Mouse (Mus musculus) monocyte, adult 5-6 weeks (primary cell): Measurements from ENCODE around the gene Zfp59. TPM values are rescaled to one million over a fixed set of nuclear protein-coding genes. Genes with fewer than 3 reads are reported as not detected.
"Not testable (repeated sequence)": the region's sequence is repeated elsewhere in the genome, so short reads cannot be mapped to it uniquely, and the experiment has no call there.

Experiments used
- ATAC-seq: fragments of 153-309, 156-312 bp; replicated peaks from 2 replicates; pipeline ENCODE4 v1.8.0; 2017; ENCODE audit warnings: mild to moderate bottlenecking; ENCODE audit not compliant: low TSS enrichment, insufficient number of reproducible peaks, severe bottlenecking, poor library complexity, low FRiP score
- total RNA-seq: library from RNA; stranded (forward); fragments of 200-1000, 200-491, 200-594 nt; gene quantifications from 3 replicates; pipeline ENCODE4 v1.2.3, GENCODE M21; 2017

Gene Zfp59
- total RNA-seq, 1 experiment from 2014 or later: 8.0 TPM

DNA sequence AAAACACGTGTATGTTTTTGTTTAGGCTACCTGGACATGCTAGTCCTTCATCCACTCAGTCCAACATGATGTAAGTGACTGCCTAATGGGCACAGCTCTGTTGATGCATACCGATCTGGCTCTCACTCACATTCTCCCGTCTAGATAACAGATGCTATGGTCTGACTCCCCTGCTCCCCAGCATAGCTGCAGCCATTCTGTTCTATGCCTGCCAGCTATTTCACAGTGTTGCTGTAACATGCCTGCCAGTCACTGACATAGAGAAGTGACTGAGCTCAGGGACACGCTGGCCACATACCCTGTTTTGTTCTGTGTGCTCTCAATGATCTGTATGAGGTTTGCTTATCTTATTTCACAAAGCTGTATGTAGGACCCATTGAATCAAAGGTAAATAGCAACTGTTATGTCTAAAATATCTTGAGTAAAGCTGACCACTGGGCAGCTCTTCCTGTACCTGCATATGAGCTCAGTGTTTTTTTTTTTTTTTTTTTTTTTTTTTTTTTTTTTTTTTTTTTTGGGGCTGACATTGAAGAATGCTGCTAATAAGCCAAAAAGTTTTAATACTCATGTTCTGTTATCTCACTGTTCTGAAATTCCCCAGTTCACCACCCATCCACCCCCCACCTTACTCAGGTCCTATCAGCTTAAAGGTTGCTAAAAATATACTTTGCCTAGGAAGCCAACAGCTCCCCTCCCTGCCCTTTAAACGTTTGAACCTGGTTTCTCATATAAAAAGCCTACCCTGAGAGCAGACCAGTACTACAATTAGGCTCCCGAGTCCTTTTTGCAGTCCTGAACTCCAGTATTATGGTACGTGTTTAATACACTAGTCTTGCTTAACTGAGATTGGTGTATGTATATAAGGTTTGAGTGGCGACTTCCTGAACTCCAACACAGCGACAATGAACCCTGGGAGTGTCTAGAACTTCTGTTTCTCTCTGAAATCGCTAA, 21.2 kb downstream of the Zfp59 start:
- ATAC-seq: no peak; the same call in 1 of the 2 replicates

DNA sequence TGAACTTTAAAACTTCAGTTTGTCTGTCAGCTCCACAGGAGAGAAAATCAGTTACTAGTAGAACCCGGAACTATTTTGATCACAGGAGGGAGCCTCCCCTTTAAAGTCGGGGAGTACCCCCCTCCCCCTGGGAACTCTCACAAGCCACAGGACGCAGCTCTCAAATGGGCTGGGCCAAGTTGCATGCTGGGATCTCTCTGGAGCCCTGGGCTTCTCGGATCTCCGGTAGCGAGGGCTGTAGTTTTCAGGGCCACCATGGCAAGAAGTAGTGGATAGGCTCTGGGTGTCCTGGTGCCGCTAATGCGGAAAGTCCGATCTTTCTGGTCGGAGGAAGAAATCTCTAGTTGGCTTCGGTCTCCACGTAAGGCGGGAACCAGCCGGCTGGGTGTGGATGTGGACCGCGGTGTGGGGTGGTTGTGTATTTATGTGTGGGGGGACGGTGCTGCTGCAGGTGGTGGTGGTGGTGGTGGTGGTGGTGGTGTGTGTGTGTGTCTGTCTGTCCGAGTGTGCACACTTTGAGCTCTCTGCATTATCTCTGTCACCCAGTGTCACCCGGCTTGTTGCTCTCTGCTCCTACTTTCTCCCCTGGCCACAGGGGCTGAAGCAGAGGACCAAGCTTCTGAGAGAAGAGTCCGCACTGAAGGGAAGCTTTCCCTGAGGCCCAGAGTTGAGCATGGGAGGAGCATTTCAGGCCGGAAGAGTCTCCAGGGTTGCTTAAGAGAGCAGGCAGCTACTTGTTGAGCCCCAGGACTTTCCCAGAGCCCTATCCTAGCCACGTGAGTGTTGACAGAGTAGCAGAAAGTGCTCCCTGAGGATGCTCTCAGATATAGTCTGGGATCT, 22.2 kb downstream of the Zfp59 start:
- peak; percentile 95 for ATAC-seq

DNA sequence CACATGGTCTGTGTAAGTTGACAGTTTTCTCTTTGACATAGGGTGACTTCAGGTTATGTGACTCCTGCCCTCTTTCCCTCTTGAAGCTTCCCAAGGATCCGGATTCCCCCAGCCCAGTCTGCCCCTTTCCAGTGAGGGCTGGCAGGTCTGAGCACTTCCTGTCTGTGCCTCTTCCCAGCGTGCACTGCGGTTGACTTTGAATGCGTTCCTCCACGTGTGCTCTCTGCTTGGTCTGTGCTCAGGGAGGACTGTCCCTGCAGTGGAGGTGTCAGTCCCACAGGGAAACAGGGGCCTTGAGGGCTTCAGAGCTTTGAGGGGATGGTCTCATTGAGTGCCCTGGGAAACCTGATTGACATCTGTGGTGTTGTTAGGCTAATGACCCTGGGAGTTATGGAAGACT, 24.2 kb downstream of the Zfp59 start:
- not testable (repeated sequence) for ATAC-seq

DNA sequence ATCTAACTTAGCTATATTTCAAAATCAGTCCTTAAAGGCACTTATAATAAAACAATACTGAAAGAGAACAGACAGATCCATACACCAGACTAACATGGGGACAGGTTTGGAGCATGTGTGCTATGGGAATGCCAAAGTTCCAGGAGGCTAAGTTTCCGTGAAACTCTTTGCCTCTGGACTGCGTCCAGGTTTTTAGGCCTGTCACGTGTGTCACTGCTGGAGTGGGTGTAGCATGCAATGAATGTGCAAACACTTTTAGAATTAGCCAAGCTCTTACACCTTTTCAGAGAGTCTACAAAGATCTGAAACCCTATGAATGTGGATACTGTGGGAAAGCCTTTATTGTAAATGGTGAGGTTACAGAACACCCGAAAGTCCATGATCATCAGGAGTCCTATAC, 43.3 kb downstream of the Zfp59 start:
- ATAC-seq: no peak

DNA sequence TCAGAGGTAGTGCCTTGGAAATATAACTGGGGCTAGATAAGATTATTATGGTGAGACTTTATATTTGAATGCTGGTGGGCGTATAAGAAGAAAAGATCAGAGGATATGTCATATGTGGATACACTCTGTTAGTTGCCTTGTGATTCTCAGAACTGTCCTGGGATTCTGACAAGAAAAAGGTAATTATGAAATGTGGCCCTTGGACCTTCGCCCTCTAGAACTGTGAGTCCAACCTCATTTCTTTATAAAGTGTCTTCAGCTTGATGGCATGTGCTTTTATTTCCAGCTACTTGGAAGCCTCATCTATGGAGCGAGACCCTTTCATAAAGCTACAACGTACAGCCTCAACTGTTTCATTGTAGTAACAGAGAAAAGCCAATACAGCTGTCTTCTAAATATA, 62.2 kb downstream of the Zfp59 start:
- ATAC-seq: no peak

DNA sequence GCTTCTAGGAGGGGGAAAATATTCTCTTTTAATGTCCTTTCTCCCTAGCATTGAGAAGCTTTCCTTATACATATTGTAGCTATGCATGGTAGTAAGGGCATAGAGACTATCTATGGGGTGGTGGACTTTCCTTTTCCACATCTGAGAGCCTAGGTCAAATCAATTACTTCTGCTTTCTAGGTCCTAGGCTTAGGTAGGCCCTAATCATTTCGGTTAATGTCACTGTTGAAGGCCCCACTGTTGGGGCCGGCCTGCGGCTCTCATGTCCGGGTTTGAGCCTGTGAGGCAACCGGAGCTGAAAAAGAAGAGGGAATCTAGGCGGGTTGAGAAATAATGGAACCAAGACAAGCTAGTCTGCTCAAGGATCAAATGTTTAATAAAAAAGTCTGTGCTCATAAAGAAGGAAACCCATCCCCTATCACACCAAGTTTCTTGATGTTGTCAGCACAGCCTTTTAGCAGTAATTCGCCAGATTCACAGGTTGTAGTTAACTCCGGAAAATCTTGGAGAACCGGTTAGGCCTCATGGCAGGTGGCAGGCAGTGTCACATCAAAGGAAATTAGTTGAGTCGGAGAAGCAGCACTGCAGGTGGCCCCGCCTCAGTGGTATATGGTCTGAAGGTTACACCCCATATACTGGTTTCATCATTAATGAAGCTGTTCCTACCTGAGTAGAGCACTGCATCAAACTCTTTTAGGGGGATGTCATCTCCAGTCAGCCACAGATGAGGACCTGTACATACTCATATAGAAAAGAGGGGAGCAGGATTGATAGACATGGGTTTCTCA, 66.8 kb downstream of the Zfp59 start:
- ATAC-seq: no peak

Other genes with a start within 250 kb of the Zfp59 start
- 77.2 to 150 TPM (median 108 TPM) in 3 replicates for gene Akt2, start 247.1 kb upstream of the Zfp59 start, total RNA-seq
- gene Ttc9b, start 184.7 kb upstream of the Zfp59 start, total RNA-seq: not detected in 3 replicates
- 3.2 to 18.5 TPM (median 4.4 TPM) in 3 replicates for gene Map3k10, start 164.0 kb upstream of the Zfp59 start, total RNA-seq
- 0.58 to 1.4 TPM in 2 of 3 replicates, not detected in the other for gene Zfp607b, start 149.3 kb upstream of the Zfp59 start, total RNA-seq
- gene Zfp60, start 107.2 kb upstream of the Zfp59 start, total RNA-seq: 5.2 to 9.4 TPM (median 7.4 TPM) in 3 replicates
- gene Zfp626, start 31.4 kb upstream of the Zfp59 start, total RNA-seq: 5.9 to 14.7 TPM (median 14.1 TPM) in 3 replicates
- 9.2 to 22.9 TPM (median 10.5 TPM) in 3 replicates for gene Zfp607a, start 18.9 kb downstream of the Zfp59 start, total RNA-seq
- gene Zfp974, start 90.9 kb downstream of the Zfp59 start, total RNA-seq: 4.3 to 14.5 TPM (median 11.3 TPM) in 3 replicates
- 11.1 to 21.1 TPM (median 16.7 TPM) in 3 replicates for gene Zfp780b, start 140.6 kb downstream of the Zfp59 start, total RNA-seq
- gene Zfp850, start 175.5 kb downstream of the Zfp59 start, total RNA-seq: 6.2 to 12.1 TPM (median 11.3 TPM) in 3 replicates
- gene Psmc4, start 211.5 kb downstream of the Zfp59 start, total RNA-seq: 125 to 153 TPM (median 125 TPM) in 3 replicates
- not detected in 3 replicates for gene Fcgbp, start 232.6 kb downstream of the Zfp59 start, total RNA-seq